Mouse (Mus musculus) liver, embryonic 14.5 days (tissue): Measurements from ENCODE around the gene Shkbp1.

Source experiments
- CTCF ChIP-seq: IDR thresholded peaks from 2 replicates; pipeline ENCODE4 v1.5.1; 2016; ENCODE audit warnings: antibody characterized with exemption, low read depth, control low read depth
- EP300 ChIP-seq: IDR thresholded peaks from 2 replicates; pipeline ENCODE4 v1.6.1; 2016; ENCODE audit warnings: antibody characterized with exemption, low read depth

GRCm38 (mm10) chr7:27357595-27357978 is 1.8 kb upstream of the Shkbp1 start:
- TF ChIP-seq EP300, result no peak
- TF ChIP-seq CTCF, result no peak
